Mouse (Mus musculus): ENCODE data around the gene Rpl22l1.
"Not testable (repeated sequence)": the region's sequence is repeated elsewhere in the genome, so short reads cannot be mapped to it uniquely, and the experiment has no call there.

Gene Rpl22l1

DNA sequence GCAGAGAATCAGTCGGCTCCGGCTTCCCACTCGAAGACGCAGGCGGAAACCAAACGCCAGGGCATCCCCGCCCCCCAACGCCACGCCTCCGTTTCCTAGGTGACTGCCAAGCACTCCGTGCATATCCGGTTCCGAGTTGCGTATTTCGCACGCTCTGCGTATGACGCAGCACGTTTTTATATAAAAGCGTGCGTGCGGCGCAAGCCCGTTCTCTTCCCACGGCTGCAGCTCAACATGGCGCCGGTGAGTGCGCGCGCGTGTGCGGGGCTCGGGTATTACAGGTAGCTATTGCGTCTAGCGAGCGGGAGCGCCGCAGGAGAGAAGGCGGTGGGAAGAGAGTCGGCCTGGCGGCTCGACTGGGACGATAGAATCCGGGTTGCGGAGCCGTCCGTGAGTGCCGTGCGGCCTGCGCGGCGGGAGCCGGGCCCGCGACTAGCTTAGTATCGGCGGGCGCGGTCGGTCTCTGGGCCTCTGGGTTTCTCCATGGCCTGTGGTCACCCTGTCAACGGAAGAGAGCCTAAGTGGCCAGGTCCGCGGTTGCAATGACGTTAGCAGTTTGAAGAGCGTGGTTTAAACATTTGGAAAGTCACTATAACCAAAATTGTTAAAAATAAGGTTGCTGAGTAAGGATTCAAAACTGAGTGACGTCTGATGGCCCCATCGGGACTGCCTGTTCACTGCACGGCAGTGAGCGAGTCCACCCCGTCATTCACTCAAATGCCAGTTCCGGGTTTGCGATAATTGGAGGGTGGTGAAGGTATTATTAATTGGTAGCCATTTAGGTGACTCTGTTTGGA, at the start of gene Rpl22l1:
Gene Rpl22l1 (plus strand): TSS at position 136 of the 797 bp plus-strand sequence.
- DNase-seq (ENCODE audit: extremely low read depth, insufficient read length, low spot score) = peak; percentile 96

GRCm38 (mm10) chr3:28755477-28755876, 49.8 kb upstream of the Rpl22l1 start:
- no peak for DNase-seq (ENCODE audit: extremely low read depth, insufficient read length, low spot score)

- DNase-seq (ENCODE audit: extremely low read depth, insufficient read length, low spot score) = no peak
Measured at GRCm38 (mm10) chr3:28761225-28761789, 43.9 kb upstream of the Rpl22l1 start.

DNA sequence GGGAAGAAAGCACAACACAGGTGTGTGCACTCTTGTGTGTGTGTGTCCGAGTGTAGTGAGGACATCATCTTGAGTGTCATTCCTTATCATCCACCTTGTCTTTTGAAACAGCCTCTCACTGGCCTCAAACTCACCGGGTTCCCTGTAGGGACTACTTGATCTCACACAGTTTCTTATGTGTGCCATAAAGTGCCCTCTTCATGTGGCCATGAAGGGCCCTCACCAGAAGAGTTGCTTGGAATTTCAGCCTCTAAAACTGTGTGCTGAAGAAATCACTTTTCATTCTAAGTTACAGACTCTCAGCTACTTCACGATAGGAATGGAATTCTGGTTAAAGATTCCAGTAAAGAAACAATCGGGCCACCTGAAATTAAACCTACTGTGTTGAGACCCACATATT, 38.3 kb upstream of the Rpl22l1 start:
- DNase-seq (ENCODE audit: extremely low read depth, insufficient read length, low spot score) = no peak

DNA sequence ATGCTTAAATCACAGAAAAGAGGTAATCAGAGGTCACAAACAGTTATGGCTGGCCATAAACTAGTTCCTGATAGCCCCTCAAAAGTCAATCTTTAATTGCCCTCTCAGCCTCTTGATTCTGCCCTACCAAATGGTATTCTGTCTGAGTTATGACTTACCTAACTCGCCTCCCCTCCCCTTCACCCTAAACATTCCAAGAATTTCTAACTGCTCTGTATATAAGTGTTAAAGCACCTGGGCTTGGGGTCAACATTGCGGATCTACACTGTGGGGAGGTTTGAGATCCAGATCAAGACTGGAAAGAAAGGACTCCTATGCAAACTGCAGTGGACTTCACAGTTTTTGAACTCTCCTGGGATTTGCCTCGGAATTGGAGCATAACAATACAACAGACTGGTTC, 37.0 kb upstream of the Rpl22l1 start:
- no peak for DNase-seq (ENCODE audit: extremely low read depth, insufficient read length, low spot score)

- DNase-seq (ENCODE audit: extremely low read depth, insufficient read length, low spot score) = not testable (repeated sequence)
Measured at GRCm38 (mm10) chr3:28772919-28773318, 32.3 kb upstream of the Rpl22l1 start.

DNA sequence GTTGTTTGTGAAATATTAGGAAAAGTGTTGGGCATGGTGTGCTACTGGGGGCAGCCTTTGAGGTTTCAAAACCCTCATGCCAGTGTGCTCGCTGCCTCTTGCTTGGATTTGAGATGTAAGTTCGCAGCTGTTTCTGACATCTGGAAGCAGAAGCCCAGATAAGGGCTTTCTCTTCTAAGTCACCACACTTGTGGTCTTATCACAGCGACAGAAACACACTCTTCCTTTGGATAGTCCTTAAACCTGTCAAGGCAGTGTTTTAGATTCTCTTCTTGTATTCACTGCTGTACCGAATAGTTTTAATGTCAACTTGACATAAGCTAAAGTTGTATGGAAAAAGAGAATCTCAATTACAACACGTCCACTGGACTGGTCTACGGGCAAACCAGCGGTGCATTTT, 29.9 kb upstream of the Rpl22l1 start:
- DNase-seq (ENCODE audit: extremely low read depth, insufficient read length, low spot score) = no peak

GRCm38 (mm10) chr3:28775958-28776357, 29.3 kb upstream of the Rpl22l1 start:
- DNase-seq (ENCODE audit: extremely low read depth, insufficient read length, low spot score) = no peak

DNA sequence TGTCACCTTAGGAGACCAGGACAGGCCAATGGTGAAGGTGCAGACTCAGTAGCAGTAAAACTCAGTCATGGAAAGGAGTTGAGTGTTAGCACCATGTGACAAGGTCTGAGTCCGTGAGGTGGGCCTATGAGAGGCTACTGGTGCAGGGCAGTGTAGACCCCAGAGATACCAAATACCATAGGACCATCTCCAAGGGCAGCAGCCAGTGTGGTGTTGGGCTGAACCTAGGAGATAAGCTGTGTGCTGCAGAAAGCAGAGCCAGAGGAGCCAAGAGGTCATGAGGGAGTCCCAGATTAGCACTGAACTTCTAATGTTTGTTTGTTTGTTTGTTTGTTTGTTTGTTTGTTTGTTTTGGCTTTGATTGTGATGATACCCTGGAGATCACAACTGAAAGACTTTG, 28.7 kb upstream of the Rpl22l1 start:
- DNase-seq (ENCODE audit: extremely low read depth, insufficient read length, low spot score) = no peak

GRCm38 (mm10) chr3:28780511-28780910, 24.7 kb upstream of the Rpl22l1 start:
- no peak for DNase-seq (ENCODE audit: extremely low read depth, insufficient read length, low spot score)

- DNase-seq (ENCODE audit: extremely low read depth, insufficient read length, low spot score) = peak; percentile 7
Measured at GRCm38 (mm10) chr3:28780994-28781393, 24.2 kb upstream of the Rpl22l1 start, which contains the start of gene Eif5a2. Gene Eif5a2 (plus strand): TSS chr3:28781276.

- DNase-seq (ENCODE audit: extremely low read depth, insufficient read length, low spot score) = peak; percentile 8
Measured at GRCm38 (mm10) chr3:28781422-28781821, 23.8 kb upstream of the Rpl22l1 start.

- DNase-seq (ENCODE audit: extremely low read depth, insufficient read length, low spot score) = no peak
Measured at GRCm38 (mm10) chr3:28781848-28782247, 23.4 kb upstream of the Rpl22l1 start.

DNA sequence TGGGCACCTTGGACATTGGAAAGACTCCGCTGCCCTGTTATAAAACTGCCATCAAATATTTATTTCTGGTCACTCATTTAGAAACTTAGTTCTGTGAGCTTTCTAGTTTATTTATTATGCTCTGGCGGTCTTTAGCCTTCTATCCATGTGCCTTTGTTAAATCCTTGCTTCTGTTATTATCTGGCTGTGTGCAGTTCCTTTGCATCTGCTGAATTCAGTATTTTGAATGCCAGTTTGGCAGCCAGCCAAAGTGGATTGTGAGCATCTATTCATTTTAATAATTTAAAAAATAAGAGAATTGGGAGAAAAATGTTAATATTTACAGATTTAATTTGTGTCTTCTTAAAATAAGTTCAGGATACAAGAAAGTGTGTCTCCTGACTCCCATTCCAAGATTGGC, 21.1 kb upstream of the Rpl22l1 start:
- DNase-seq (ENCODE audit: extremely low read depth, insufficient read length, low spot score) = no peak

- no peak for DNase-seq (ENCODE audit: extremely low read depth, insufficient read length, low spot score)
Measured at GRCm38 (mm10) chr3:28794835-28795234, 10.4 kb upstream of the Rpl22l1 start.

DNA sequence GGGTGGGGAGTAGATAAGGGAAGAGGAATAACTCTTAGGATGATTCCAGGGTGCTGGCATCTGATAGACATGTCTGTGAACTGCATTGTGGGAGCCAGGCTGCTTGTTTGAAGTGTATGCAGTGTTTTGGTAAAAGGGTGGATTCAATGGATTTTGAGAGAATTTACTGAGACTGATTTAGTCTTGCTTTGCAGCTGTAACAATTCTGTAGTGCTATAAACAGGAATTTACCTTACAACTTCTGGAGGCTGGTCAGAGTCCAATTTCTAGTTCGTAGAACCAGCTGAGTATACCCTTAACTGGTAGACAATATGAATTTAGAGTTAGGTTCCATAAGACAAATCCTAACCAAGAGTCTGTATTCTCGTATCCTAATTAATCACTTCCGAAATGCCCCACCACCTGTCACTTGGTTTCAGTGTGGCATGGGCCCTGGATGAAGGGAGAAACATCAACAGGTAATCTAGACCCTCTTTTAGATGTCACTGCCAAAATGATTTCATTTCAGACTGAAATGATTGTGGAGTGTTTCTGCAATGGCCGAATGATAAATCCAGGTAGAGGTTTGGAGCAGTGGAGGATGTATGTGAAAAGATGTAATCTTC, 2.9 kb downstream of the Rpl22l1 start:
- no peak for DNase-seq (ENCODE audit: extremely low read depth, insufficient read length, low spot score)

DNA sequence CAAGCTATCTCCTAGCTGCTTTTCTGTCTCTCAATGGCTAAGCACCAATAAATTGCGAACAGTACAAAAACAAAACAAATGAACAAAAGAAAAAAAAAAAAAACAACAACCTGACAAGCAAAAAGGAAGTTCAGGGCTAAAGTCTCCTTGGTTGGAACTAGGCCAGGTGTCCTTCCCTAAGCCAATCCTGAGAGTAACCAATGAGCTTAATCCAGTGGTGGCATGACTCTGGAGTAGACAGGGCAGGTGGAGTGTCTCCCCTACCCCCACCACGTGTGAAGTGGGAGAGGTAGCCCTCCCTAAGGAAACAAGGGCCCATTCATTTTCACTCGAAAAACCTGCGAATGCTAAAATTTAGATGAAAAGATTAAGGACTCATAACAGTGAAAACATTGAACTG, 6.2 kb downstream of the Rpl22l1 start:
- no peak for DNase-seq (ENCODE audit: extremely low read depth, insufficient read length, low spot score)

GRCm38 (mm10) chr3:28814361-28814760, 9.1 kb downstream of the Rpl22l1 start:
- peak; percentile 14 for DNase-seq (ENCODE audit: extremely low read depth, insufficient read length, low spot score)

- no peak for DNase-seq (ENCODE audit: extremely low read depth, insufficient read length, low spot score)
Measured at GRCm38 (mm10) chr3:28816010-28816540, 10.8 kb downstream of the Rpl22l1 start.

DNA sequence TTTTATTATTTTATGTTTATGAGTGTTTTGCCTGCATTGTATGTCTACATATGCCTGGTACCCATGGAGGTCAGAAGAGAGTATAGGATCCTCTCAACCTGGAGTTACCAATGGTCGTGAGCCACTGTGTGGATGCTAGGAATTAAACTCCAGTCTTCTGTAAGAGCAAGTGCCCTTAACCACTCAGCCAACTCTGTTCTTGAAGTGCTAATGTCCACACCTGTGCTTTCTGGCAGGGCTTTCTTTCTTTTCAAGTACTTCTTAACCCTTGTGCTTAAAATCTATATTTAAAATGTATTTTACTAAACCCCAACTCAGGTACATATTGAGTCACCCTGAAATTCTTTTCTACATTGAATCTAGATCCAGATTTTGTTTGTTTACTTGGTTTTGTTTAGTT, 21.0 kb downstream of the Rpl22l1 start:
- DNase-seq (ENCODE audit: extremely low read depth, insufficient read length, low spot score) = no peak

GRCm38 (mm10) chr3:28827605-28828004, 22.4 kb downstream of the Rpl22l1 start:
- DNase-seq (ENCODE audit: extremely low read depth, insufficient read length, low spot score) = no peak

DNA sequence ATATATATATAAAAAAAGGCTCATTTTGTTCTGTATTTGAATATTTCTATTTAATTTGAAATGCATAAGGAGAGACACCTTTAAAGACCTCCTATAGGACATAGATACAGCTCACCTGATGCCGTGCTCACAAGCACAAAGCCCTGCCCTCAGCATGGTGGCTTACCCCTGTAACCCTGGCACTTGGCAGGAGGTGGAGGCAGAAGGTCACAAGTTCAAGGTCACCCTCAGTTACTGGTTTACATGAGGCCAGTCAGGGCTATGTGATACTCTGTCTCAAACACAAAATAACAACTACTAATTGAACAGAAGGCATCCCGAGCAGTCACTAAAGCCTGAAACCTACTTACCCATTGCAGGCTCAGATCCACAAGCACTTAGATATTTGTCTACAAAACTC, 24.2 kb downstream of the Rpl22l1 start:
- no peak for DNase-seq (ENCODE audit: extremely low read depth, insufficient read length, low spot score)
